Mouse (Mus musculus) gastrocnemius, postnatal 4 days (tissue): ENCODE data around the gene Gm37240. TPM values are rescaled to one million over a fixed set of nuclear protein-coding genes. Genes with fewer than 3 reads are reported as not detected.
A peak's percentile ranks its signal among the peaks of the same experiment; 100 is the strongest.

Experiments
- DNase-seq, 2 experiments: peaks; one replicate each; pipeline ENCODE4 v3.0.0; 2021 to 2022; ENCODE audit warnings: low spot score in 2 of 2, mixed read lengths in 2 of 2
- total RNA-seq, 2 experiments: library from RNA; stranded (reverse); gene quantifications; 2 replicates each; pipeline ENCODE4 v1.2.3; 2021

Gm37240 gene
- total RNA-seq, 2 experiments from 2014 or later = 26.2 to 28.4 TPM

DNA sequence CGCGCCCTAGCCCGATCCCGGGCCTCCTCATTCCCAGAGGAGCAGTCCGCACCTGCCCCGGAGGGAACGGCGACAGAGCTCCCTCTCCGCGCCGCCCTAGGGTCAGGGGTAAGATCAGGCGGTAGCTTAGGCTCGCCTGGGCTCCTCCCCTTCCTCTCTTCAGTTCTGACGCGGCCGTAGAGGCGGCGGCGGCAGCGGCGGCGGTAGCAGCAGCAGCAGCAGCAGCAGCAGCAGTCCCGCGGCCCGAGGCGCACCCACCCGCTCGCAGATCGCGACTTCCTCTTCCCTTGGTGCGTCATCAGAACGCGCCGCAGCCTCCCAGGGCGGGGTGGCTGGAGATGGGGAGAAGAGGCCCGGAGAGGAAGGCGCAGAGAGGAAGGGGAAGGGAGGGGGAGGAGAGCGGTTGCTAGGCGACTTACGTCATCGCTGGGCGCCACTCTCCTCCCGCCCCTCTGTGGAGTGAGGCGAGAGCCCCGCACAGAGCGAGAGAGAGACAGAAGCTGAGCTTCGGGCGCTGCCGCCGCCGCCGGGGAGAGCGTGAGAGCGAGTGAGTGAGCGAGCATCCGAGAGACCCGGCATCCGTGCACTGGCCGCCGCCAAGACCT lies 1073.1 kb downstream of the Gm37240 start:
- DNase-seq = peak; percentile 99 to 100

DNA sequence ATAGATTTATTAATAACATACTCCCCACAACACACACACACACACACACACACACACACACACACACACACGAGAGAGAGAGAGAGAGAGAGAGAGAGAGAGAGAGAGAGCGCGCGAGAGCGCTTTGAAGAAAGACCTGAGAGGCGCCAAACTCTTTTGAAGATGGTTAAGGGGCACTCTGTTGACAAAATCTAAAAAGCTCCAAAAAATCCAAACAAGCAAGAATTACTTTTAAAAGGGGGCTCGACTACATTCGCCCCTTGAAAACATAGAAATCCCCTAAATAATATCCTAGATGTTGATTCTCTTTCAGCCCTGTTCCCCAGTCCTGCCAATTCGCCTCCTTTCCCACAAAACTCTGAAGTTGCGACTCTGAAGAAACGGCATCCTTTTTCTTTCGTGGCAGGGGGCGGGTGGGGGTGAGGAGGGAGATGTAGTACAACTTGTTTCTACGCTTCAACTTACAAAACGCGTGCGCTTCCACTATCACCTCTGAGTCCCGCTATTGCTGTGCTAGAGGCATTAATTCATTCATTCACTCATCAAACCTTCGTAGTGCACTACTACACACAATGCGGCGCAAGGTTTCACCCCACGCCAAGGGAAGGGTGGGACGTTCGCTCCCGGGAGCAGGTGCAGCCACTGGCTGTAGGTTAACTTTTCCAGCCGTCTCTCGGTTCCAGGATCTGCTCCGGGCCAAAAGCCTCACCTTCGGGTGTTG lies 1073.7 kb downstream of the Gm37240 start:
- DNase-seq = no peak

DNA sequence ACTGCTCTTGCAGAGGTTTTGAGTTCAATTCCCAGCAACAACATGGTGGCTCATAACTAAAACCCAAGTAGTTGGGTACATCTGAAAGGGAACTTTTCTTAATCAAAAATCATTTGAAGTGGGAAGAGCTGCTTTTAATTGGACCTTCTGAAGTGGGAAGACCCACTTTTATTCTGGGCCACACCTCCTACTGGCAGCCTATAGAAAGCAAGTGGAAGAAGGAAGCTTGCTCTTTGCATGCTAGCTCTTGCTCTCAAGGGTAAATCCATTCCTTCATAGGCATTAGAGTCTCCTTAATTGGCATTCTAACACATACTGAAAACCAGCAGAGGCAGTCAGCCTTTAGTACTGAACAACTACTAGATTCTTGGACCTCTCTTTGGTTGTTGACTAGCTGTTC lies 1076.5 kb downstream of the Gm37240 start:
- no peak for DNase-seq

DNA sequence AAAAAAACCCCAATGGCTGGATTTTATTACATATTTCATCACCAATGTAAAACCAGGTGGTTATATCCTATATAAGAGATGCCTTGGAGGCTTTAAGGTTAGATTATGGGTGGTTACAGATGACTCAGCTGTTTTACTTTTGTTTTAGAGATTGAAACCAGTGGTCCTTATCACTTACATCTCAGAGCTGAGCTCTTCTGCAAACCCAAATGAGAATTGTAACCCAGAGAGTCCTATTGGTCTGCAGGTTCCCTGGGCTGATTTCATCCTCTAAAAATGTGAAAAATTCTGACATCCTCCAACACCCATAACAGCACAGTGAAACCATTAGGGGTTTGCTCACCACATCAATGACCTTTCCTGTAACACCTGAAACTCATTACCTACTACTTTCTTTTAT lies 1078.4 kb downstream of the Gm37240 start:
- no peak for DNase-seq

DNA sequence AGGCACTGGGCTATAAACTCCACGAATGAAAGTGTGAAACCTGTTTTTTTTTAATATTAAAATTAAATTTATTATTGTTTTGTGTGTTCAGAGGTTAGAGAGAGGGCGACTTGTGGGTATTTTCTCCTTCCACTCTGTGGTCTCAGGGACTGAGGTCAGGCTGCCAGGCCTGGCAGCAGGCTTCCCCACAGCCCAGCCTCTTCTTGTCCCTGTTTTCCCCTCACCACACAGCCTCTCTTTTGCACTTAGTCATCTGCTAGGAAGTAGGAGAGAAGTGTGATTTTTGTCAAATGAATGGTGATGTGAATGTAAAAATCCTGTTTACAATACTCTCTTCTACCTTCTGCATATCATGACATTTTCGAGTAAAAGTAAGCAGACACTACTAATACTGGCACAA lies 1079.5 kb downstream of the Gm37240 start:
- no peak for DNase-seq

DNA sequence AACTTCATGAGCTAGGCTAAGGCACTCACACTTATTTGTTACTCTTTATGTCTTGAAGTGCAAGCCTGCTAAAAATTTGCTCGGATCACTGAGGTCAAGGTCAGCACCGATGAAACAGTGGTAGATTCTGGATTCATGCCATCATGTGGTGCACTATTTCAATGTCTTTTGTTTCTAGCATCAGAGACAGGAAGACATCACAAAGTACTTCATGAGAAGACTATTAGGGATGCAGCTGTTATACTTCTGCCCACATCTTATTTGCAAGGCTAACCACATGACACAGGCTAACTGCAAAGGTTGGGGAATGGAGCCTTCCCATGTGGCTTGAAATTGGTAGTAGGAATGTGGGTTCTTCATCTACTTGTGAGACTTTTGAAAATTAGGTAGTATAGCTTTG lies 1081.1 kb downstream of the Gm37240 start:
- DNase-seq = no peak

DNA sequence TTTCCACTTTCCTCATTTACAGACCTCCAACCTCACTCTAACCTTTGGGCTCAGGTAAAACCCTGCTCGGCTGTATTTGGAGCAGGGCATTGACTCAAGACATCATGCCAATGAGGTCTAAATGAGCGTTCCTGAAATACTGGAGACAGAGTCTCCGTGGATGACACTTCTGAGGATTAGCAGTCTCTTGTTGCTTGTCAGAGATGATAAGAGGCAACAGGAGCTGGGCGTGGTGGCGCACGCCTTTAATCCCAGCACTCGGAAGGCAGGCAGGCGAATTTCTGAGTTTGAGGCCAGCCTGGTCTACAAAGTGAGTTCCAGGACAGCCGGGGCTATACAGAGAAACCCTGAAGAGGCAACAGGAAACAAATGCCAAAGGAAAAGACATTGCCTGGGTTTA lies 1083.3 kb downstream of the Gm37240 start:
- no peak for DNase-seq

DNA sequence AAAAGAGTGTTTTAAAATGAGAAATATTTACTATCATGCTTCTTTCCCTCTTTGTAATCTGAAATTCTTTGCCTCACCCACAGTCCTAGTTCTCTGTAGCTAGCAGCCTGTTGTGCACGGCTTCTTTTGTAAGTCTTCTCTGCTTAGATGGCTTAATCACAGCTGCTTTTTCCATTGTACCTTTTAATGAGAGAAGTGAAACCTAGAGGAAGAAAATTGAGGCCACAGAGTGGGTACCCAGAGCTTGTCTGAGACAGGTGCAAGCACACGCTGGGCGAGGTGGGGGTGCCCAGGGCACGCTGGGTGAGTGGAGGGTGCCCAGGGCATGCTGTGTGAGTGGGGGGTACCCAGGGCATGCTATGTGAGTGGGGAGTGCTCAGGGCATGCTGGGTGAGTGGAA lies 1099.4 kb downstream of the Gm37240 start:
- no peak for DNase-seq

DNA sequence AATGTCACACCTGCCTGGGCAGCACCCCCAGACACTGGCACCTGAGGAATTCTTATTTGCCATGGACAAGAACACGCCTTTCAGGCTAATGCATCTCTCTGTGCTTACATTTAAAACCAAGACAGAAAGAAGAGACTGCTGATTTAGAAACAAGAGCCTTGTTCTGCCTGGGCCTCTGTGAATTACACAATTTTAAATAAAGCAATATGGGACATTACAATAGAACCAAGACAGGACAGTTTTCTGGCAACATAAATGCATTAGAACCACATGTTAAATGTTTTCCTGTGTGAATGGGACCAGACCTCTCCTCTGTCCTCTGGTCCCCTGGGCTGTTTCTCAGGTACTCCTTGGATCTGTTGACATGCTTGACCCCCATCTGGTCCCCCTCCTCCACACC lies 1111.2 kb downstream of the Gm37240 start:
- DNase-seq = no peak

DNA sequence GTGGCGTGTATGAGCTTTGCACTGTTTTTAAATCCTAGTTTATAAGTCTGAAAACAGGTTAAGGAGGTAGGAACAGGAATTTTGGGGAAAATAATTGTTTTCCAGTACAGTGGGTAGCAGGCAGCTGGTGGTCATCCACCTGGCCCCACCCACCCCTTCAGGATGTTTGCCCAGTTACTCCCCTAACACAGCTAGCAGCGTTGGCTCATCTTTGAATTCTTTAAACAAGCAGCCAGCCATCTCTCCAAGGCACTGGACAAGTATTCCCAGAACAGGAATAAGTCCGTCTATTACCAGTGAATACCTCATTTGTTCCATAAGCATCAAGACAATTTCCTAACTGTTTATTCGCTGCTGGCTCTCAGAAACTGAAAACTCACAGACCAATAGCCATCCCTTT lies 1111.7 kb downstream of the Gm37240 start:
- DNase-seq = no peak

DNA sequence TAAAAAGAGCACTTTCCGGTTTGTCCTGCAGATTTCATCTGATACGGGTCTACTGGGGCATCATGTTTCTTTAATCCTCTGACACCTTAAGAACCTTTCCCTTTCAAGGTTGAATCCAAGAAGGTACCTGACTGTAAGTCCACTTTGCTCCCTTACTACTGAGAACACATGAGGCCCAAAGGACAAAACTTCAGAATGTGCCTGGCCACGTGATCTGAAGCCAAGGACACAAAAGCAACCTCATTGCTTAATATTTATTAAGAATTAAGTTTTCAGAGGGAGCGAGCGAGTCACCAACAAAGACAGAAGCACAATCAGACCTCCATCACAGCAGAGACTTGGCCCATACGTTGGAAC lies 1112.3 kb downstream of the Gm37240 start:
- DNase-seq = no peak

DNA sequence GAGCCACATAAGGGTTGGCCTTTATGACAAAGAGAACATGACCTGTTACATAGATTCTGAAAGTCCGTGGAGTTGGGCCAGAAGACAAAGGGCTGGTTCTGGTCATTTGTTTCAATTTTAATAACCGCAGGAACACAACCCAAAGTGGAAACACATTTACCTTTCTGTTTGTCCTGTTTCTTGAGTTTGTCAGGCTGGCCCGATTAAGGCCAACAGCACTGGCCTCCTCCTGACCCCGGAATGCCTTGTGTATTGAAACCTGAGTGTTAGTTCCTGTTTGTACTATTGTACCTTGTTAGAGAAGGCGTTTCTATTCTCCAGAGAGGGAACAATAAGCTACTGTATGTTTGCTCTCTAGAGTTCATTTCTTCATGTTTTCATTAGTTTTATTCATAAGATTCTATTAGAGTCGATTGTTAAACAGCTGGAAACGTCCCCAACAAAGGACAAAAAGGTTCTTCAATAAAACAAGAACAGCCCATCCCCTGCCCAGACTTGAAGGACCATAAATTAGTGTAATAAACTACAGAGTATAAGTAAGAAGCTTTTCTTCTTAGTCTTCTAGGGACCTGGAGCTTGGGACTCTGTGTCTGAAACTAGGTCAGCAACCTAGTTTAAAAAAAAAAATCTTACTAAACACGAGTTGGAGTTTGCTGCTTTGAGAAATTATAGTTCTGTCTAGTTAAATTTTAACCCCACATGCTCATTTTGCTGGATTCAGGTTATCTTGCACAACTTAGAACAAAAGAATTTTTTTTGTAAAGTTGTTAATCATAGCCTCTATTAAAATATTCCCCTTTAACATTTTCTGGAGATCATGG lies 1112.9 kb downstream of the Gm37240 start:
- DNase-seq = no peak

DNA sequence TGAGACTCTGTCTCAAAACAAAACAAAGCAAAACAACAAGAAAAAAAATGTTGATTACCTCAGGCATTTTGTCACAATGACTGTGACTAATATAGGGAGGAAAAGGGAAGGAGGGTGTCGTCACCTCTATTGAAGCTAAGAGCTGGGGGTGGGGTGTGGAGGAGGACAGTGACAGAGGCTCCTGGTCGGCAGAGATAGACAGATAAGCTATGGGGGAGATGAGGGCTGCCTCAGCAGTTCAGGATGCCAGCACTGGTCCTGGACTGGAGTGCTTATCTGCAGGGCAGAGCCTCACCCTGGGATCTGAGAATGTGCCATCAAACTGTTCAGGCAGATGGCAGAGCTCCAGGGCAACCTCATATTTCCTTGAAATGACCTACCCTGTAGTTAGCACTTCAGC lies 1115.3 kb downstream of the Gm37240 start:
- no peak for DNase-seq

DNA sequence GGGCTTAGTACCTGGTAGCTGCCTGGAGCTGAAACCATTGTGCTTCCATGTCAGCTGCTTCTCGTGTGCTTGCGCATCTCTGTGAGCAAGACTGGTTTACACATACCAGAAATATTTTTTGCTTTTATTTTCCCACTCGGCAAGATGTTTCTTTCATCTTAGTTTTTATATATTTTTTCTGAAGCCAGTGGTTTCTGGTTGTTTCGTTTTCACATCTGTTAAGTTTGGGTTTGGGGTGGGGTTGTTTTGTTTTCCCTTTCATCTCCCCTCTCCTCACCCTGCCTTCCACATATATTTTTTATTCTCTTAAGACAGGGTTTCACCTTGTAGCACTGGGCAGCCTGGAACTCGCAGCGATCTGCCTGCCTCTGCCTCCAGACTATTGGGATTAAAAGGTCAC lies 1116.8 kb downstream of the Gm37240 start:
- DNase-seq = no peak

DNA sequence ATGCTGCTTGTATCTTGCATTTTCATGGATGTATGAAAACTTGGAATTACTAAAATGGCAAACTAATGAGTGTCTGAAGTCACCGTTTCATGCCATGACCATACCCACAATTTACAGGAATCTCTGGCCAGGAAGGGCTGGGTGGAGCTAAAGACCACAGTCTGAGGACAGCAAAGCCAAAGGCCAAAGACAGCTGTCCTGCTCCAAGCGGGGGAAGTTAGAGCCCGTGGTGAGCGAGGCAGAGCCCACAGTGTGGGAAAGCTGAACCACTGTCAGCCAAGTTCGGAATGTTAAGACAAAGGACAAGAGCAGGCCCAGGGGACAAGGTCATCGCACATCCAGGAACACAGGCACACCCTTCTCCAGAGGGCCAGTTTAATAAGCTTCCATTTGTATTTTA lies 1117.9 kb downstream of the Gm37240 start:
- DNase-seq = no peak

DNA sequence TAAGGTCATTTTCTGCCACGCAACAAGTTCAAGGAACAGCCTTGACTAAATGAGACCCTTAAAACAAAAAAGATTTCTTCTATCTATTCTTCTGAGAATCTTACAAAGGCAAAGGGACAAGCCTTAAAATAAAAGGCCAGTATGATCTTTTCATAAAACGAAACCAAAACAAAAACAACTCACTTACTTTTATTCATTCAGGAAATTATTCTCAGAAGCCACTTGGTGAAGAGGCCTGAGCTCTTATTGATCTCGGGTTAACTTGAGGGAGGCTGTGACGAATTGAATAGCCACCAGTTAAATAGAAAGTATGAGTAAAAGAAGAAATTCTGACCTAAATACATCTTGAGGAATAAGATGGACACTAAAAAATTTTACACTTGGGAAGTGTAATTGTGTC lies 1118.4 kb downstream of the Gm37240 start:
- no peak for DNase-seq

DNA sequence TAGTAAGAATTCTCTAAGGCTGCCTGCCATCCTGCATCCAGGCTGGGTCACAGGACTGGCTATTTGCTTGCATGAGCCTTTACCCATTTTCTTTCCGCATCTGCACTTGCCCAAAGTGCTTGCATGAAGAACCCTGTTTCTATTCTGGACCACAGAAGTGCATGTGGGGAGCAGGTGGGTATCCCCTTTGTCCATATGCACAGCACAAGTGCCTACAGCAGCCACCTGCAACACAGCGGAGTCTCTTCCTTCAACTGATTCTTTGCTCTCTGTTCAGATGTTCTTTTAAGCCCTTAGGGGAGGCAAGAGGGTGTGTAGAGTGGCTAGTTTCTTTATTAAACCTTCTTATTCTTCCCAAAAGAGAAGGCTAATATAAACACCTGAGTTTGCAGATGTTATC lies 1133.5 kb downstream of the Gm37240 start:
- DNase-seq = no peak

DNA sequence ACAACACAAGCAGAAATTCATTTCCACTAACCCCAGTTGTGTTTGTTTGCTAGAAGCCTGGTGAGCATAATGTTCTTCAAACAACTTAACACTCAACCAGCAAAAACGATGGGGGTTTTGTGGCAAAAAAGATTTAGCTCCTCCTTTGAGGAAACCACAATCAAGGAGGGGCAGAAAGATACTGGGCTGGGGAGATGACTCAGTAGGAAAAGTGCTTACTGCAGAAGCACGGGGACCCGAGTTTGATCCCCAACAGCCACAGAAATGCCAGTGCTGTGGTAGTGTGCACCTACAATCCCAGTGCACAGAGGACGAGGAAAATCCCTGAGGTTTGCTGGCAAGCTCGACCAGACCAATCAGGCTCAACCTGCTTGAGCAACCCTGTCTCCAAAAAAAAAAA lies 1138.1 kb downstream of the Gm37240 start:
- no peak for DNase-seq

DNA sequence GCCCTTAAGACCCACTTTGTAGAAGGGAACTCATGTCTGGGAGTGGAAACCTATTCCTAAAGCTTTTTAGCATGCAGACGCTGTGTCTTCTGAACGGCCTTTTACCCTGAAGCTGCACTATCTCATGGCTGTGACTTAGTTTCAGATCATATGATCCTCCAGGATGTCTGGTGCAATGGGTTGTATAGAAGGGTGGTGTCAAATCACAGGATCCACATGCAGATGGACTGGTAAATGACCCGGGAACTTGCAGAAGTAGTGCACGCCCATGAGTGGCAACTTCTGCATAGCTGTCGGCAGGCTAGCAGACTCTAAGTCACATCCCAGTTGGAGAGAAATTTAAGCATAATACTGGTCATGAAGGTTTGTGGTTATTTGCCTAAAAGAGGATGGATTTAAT lies 1139.2 kb downstream of the Gm37240 start:
- no peak for DNase-seq

DNA sequence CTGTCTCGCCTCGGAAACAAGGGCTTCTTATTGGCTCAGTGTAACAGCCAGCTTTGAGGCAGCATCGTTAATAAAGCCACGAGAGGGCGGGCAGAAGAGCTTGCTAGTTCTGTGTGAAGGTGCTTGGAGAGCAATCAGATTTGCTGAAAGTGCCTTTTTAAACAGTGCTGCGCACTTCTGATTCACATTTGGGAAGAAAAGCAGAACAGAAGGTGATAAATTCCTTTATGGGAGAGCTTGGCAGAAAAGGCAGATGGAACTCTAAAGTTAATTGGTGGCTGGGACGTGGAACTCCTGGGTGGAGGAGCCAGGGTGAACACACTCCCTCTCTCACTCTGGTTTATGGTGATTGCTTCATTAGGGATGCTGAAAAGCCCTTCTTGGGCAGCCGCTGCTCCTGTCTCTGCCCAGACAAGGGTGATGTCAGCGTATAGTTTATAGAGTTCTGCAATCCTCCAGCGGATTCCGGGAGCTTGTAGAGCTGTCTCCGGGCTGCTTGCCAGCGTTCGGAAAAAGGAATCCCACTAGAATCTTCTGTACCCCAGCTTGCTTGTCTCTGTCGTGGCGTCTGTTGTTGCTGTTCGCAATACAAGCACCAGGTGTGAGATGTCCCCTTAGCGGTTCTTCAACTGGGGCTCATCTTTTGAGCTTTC lies 1141.7 kb downstream of the Gm37240 start:
- peak; percentile 45 to 76 for DNase-seq

DNA sequence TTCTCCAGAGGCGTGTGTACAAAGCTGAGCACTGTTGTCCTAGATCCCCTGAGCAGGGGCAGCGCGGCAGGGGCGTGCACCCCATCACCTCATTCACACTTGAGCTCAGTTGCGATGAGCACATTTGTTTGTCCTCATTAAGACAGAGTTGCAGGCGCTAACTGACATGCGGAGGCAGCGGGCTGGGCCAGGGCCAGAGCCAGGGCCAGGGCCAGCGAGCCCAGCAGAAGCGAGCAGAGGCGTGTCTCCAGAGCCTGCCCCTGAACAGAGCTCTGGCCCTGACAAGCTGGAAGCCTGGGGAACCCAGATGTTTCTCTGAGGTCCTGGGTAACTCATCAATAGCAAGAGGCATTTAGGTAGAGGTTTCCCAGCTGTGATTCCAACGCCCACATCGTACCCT lies 1142.6 kb downstream of the Gm37240 start:
- peak; percentile 23 to 25 for DNase-seq

DNA sequence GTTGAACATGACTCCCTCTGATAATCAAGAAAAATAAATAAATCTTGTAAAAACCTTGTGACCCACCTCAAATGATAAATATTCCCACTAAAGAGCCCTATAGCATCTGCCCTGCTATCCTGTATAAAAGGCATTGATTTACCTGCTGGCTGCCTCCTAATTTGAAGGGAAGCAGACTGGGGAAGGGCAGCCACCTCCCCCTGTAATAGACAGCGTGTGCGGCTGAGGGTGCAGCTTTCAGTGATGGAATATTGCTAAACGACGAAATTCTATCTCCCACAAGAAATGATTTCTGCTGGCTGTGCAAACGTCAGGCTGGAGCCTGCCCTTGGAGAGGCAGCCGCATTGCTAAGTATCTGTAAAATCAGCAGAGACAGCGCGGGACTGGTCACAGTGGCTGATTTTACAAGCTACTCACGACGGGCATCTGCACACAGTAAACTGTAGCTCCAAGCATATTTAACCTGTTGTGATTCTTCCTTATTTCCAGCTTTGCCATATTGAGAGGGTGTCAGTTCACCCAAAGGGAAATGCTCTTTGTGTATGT lies 1147.2 kb downstream of the Gm37240 start:
- DNase-seq = no peak
